Mouse (Mus musculus) olfactory bulb, adult 2 months (tissue): ENCODE measurements around the gene Prkx. TPM values are rescaled to one million over a fixed set of nuclear protein-coding genes. Genes with fewer than 3 reads are reported as not detected.
A peak's percentile ranks its signal among the peaks of the same experiment; 100 is the strongest.

ENCODE experiments used
- H3K27ac ChIP-seq: fragments of 200-500 bp; 2 replicates; pipeline ENCODE4 v1.5.1; 2012; ENCODE audit warnings: low read depth, low read length; ENCODE audit not compliant: insufficient read depth
- H3K4me1 ChIP-seq: fragments of 200-500 bp; 2 replicates; pipeline ENCODE4 v1.6.1; 2012; ENCODE audit warnings: low read length; ENCODE audit not compliant: control insufficient read depth, insufficient read depth
- H3K4me3 ChIP-seq: fragments of 200-500 bp; 2 replicates; pipeline ENCODE4 v1.5.1; 2012; ENCODE audit warnings: mild to moderate bottlenecking, low read depth, low read length, moderate library complexity; ENCODE audit not compliant: insufficient read depth
- CTCF ChIP-seq: fragments of 200-500 bp; IDR thresholded peaks from 2 replicates; pipeline ENCODE4 v1.5.1; 2012; ENCODE audit warnings: low read depth, mild to moderate bottlenecking, low read length, moderate library complexity; ENCODE audit not compliant: insufficient read depth
- POLR2A ChIP-seq: fragments of 200-500 bp; IDR thresholded peaks from 2 replicates; pipeline ENCODE4 v1.6.1; 2012; ENCODE audit warnings: mild to moderate bottlenecking, low read depth, low read length, moderate library complexity; ENCODE audit not compliant: insufficient read depth
- WGBS: fragments of 180-500 bp; shearing (Covaris S2); methylation state at CpG from one replicate; pipeline ENCODE4 v1.1.7; 2018; 5-methylcytosine and 5-hydroxymethylcytosine counted together
- polyA plus RNA-seq: library from polyadenylated mRNA; stranded (reverse); fragments of >200 nt; gene quantifications from 2 replicates; pipeline ENCODE4 v1.2.4, GENCODE M21; 2012; ENCODE audit warnings: low replicate concordance; ENCODE audit not compliant: missing spikeins, insufficient read depth, insufficient read length

The Prkx gene
- polyA plus RNA-seq, 1 experiment = not detected

- Histone ChIP-seq H3K4me3 (peak overlapping the region; percentile 77), H3K4me1 (peaks cover 10% of the 10 kb centered on the region), H3K27ac (peak overlapping the region; percentile 49; the same call in 1 of the 2 replicates)
- no peak for TF ChIP-seq CTCF
- no peak for TF ChIP-seq POLR2A
- WGBS = 14% methylated on average over 61 of the region's 61 CpGs
Observed at GRCm38 (mm10) chrX:77794962-77795857, 868 bp downstream of the Prkx start.

DNA sequence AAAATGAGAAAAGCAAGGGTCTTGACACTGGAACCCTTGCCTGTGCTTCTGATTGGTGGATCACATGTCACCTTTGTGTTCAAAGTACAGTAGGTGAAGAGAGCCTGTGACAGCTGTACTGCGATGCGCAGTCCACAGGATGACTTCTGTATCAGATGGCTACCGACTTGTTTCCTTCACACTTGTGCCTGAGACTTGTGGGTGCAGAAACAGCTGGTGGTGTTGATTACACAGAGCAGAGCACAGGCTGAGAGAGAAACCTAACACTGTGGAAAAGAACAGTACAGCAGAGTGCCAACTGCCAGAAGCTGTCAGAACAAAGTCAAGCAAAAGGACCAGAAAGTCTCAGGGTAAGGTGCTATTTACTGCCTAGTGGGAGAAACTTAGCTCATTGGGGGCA, 7.4 kb downstream of the Prkx start:
- no peak overlapping the region for H3K4me3 ChIP-seq
- WGBS = 81% methylated on average over 3 of the region's 3 CpGs
- H3K27ac ChIP-seq = no peak overlapping the region
- TF ChIP-seq POLR2A = no peak
- H3K4me1 ChIP-seq = no peaks in the 10 kb centered on the region

GRCm38 (mm10) chrX:77786354-77786753, 9.7 kb downstream of the Prkx start:
- H3K4me3 ChIP-seq = no peak overlapping the region
- H3K27ac ChIP-seq = no peak overlapping the region
- H3K4me1 ChIP-seq = no peaks in the 10 kb centered on the region
- no peak for TF ChIP-seq CTCF

DNA sequence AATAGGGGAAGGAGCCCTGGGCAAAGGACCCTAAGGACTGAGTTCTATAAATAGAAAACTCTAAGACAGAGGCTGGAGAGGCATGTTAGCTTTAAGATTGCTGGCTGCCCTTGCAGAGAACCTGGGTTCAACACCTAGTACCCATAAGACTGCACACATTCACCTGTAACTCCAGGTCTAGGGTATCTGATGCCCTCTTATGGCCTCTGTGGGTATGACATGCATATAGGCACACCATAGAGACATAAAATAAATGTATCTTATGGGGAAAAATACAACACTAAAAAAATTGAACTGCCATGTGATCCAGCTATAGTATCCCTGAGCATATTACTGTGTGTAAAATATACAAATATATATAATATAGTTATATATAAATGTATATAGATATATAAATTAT, 18.3 kb downstream of the Prkx start:
- Histone ChIP-seq H3K4me1 (no peaks in the 10 kb centered on the region), H3K4me3 (no peak overlapping the region), H3K27ac (no peak overlapping the region)
- TF ChIP-seq CTCF = no peak
- no peak for TF ChIP-seq POLR2A

DNA sequence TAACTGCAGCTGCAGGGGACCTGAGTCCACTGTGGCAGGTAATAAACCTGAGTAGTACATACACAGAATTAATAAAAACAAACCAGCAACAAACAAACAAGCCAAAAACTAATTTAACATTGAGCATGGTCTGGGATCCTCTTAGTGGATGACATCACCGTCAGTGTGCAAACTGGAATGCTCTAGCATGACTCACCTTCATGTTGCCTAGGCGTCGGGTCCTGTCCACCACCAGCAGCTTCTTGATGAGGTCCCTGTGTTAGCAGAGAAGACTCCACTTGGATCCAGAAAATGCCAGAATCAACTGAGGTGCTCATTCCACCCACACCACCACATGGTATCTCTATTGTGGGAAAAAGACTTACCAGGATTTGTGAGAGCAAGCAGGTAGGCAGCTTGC, 30.9 kb downstream of the Prkx start:
- WGBS = 75% methylated on average over 3 of the region's 3 CpGs
- H3K4me1 ChIP-seq = no peaks in the 10 kb centered on the region

GRCm38 (mm10) chrX:77744260-77744659, 51.8 kb downstream of the Prkx start:
- 82% methylated on average over 2 of the region's 2 CpGs for WGBS
- H3K27ac ChIP-seq = no peak overlapping the region
- no peak overlapping the region for H3K4me3 ChIP-seq
- TF ChIP-seq CTCF = no peak
- no peaks in the 10 kb centered on the region for H3K4me1 ChIP-seq

More for the DNA sequence above, 30.9 kb downstream of the Prkx start:
- no peak overlapping the region for H3K27ac ChIP-seq
- TF ChIP-seq CTCF (no peak), POLR2A (no peak)
- H3K4me3 ChIP-seq = no peak overlapping the region

- Histone ChIP-seq H3K4me3 (no peak overlapping the region), H3K27ac (no peak overlapping the region), H3K4me1 (no peaks in the 10 kb centered on the region)
- TF ChIP-seq CTCF (no peak), POLR2A (no peak)
- WGBS = 32% methylated on average over 1 of the region's 1 CpGs
Observed at GRCm38 (mm10) chrX:77741383-77741782, 54.7 kb downstream of the Prkx start.

- 47% methylated on average over 9 of the region's 9 CpGs for WGBS
- no peak overlapping the region for H3K4me3 ChIP-seq
- H3K27ac ChIP-seq = no peak overlapping the region
- H3K4me1 ChIP-seq = no peaks in the 10 kb centered on the region
- TF ChIP-seq CTCF (no peak), POLR2A (no peak)
Observed at GRCm38 (mm10) chrX:77733930-77734536, 62.0 kb downstream of the Prkx start.

- H3K4me3 ChIP-seq = no peak overlapping the region
- no peak overlapping the region for H3K27ac ChIP-seq
- 0 out of 2 replicates have a peak, but pooled peaks cover 2% of the 10 kb centered on the region for H3K4me1 ChIP-seq
- TF ChIP-seq POLR2A = no peak
- no peak for TF ChIP-seq CTCF
- 19% methylated on average over 2 of the region's 2 CpGs for WGBS
Observed at GRCm38 (mm10) chrX:77720298-77720697, 75.8 kb downstream of the Prkx start.

Other genes with a start within 250 kb of the Prkx start
- not detected in 2 replicates for gene Pbsn, start 57.3 kb upstream of the Prkx start, polyA plus RNA-seq
- gene Gm14744, start 68.5 kb upstream of the Prkx start, polyA plus RNA-seq = not detected in 2 replicates
- not detected in 2 replicates for gene 5430402E10Rik, start 128.8 kb upstream of the Prkx start, polyA plus RNA-seq